Mouse (Mus musculus) intestine, embryonic 14.5 days (tissue): Measurements from ENCODE around the gene Srd5a2. TPM values are rescaled to one million over a fixed set of nuclear protein-coding genes. Genes with fewer than 3 reads are reported as not detected.

ENCODE experiments used
- ATAC-seq: fragments of 200-750 bp; cut with Nextera tagmentation; replicated peaks from 2 replicates; pipeline ENCODE4 v1.8.0; 2017; ENCODE audit warnings: low read depth, moderate number of reproducible peaks, moderate TSS enrichment, moderate library complexity; ENCODE audit not compliant: low FRiP score, low TSS enrichment
- DNase-seq: peaks from one replicate; pipeline ENCODE4 v3.0.0-alpha.2; 2018; ENCODE audit warnings: low spot score
- H3K27ac ChIP-seq: fragments of 300-500 bp; sonication (generic); 2 replicates; pipeline ENCODE4 v1.5.1; 2014; ENCODE audit warnings: low read depth, mild to moderate bottlenecking, control low read depth
- H3K27me3 ChIP-seq: fragments of 300-500 bp; sonication (generic); replicated peaks from 2 replicates; pipeline ENCODE4 v1.6.1; 2014; ENCODE audit warnings: low read length, control low read depth; ENCODE audit not compliant: control insufficient read depth, insufficient read depth
- H3K36me3 ChIP-seq: fragments of 300-500 bp; sonication (generic); 2 replicates; pipeline ENCODE4 v1.6.1; 2014; ENCODE audit warnings: low read length, control low read depth; ENCODE audit not compliant: control insufficient read depth, insufficient read depth
- H3K4me1 ChIP-seq: fragments of 300-500 bp; sonication (generic); replicated peaks from 2 replicates; pipeline ENCODE4 v1.6.1; 2014; ENCODE audit warnings: low read length, control low read depth, mixed read lengths; ENCODE audit not compliant: control insufficient read depth, insufficient read depth
- H3K4me2 ChIP-seq: fragments of 300-500 bp; sonication (generic); 2 replicates; pipeline ENCODE4 v1.6.1; 2014; ENCODE audit warnings: low read length
- H3K4me3 ChIP-seq: fragments of 300-500 bp; sonication (generic); 2 replicates; pipeline ENCODE4 v1.5.1; 2014; ENCODE audit warnings: low read depth, low read length, control low read depth, mixed read lengths
- H3K9ac ChIP-seq: fragments of 300-500 bp; sonication (generic); 2 replicates; pipeline ENCODE4 v1.6.1; 2014; ENCODE audit warnings: mild to moderate bottlenecking, low read length
- H3K9me3 ChIP-seq: fragments of 300-500 bp; sonication (generic); 2 replicates; pipeline ENCODE4 v1.6.1; 2016; ENCODE audit warnings: low read length, control low read depth; ENCODE audit not compliant: control insufficient read depth
- WGBS: fragments of 180-500 bp; shearing (Covaris S2); extraction: QIAGEN DNeasy Blood & Tissue Kit; methylation state at CpG from one replicate; pipeline ENCODE4 v1.1.7; 2014; 5-methylcytosine and 5-hydroxymethylcytosine counted together
- polyA plus RNA-seq: library from polyadenylated mRNA; unstranded; fragments of >200 nt; fragmentation: Nextera tagmentation; extraction: Ambion mirVana; gene quantifications from 2 replicates; pipeline ENCODE4 v1.2.1, GENCODE M21; 2014

Srd5a2 gene
- polyA plus RNA-seq, 1 experiment from 2014 or later = not detected

- peak overlapping the region; percentile 44; the same call in 1 of the 2 replicates for H3K4me2 ChIP-seq
- WGBS = 3% methylated on average over 19 of the region's 19 CpGs
- ATAC-seq (no peak), DNase-seq (no peak)
- no peak overlapping the region for H3K9ac ChIP-seq
- peaks cover 3% of the 10 kb centered on the region; the same call in 1 of the 2 replicates for H3K4me1 ChIP-seq
- peaks cover 63% of the 10 kb centered on the region for H3K27me3 ChIP-seq
- H3K36me3 ChIP-seq = no peaks in the 10 kb centered on the region
- no peaks in the 10 kb centered on the region for H3K9me3 ChIP-seq
- no peak overlapping the region for H3K4me3 ChIP-seq
- no peak overlapping the region for H3K27ac ChIP-seq
These were observed 607 bp upstream of the Srd5a2 start for GRCm38 (mm10) chr17:74048229-74048816.

DNA sequence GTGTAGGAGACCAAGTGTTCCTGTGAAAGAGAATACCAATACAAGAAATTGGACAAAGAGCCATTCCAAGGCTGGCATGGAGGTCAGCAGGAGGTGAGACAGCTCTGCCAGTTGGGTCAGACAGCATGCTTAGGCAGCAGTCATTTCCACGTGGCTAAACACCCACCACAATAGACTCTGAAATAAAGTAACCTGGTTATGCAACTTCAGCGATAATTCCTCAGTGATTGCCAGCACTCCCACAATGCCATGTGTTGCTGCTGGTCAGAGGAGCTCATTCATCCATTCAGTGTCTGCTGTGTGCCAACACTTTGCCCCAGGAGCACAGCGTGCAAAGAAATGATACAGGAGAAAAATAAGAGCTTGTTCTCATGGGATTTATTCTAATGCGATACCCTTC lies 4.0 kb downstream of the Srd5a2 start:
- no peak overlapping the region for H3K4me2 ChIP-seq
- H3K27me3 ChIP-seq = peaks cover 41% of the 10 kb centered on the region
- no peak for ATAC-seq

GRCm38 (mm10) chr17:74020526-74021203 lies 27.1 kb downstream of the Srd5a2 start:
- Histone ChIP-seq H3K4me1 (no peaks in the 10 kb centered on the region), H3K4me3 (no peak overlapping the region), H3K27ac (no peak overlapping the region), H3K27me3 (no peaks in the 10 kb centered on the region), H3K9ac (no peak overlapping the region), H3K9me3 (no peaks in the 10 kb centered on the region), H3K36me3 (no peaks in the 10 kb centered on the region), H3K4me2 (no peak overlapping the region)
- ATAC-seq (peak; percentile 81), DNase-seq (peak; percentile 96)
- WGBS = 36% methylated on average over 8 of the region's 8 CpGs

More for the DNA sequence above, 4.0 kb downstream of the Srd5a2 start:
- Histone ChIP-seq H3K9me3 (no peaks in the 10 kb centered on the region), H3K36me3 (no peaks in the 10 kb centered on the region), H3K4me1 (peaks cover 3% of the 10 kb centered on the region; the same call in 1 of the 2 replicates), H3K4me3 (no peak overlapping the region), H3K27ac (no peak overlapping the region), H3K9ac (no peak overlapping the region)
- 82% methylated on average over 4 of the region's 4 CpGs for WGBS
- no peak for DNase-seq

GRCm38 (mm10) chr17:74018281-74018680 lies 29.4 kb downstream of the Srd5a2 start:
- Histone ChIP-seq H3K27ac (no peak overlapping the region), H3K4me2 (no peak overlapping the region), H3K4me3 (no peak overlapping the region), H3K9ac (no peak overlapping the region), H3K36me3 (no peaks in the 10 kb centered on the region), H3K27me3 (no peaks in the 10 kb centered on the region), H3K9me3 (no peaks in the 10 kb centered on the region), H3K4me1 (no peaks in the 10 kb centered on the region)
- DNase-seq (no peak), ATAC-seq (no peak)
- 84% methylated on average over 4 of the region's 4 CpGs for WGBS

- no peak overlapping the region for H3K27ac ChIP-seq
- WGBS = 82% methylated on average over 1 of the region's 1 CpGs
- DNase-seq (no peak), ATAC-seq (no peak)
- no peak overlapping the region for H3K9ac ChIP-seq
- H3K27me3 ChIP-seq = no peaks in the 10 kb centered on the region
- H3K4me3 ChIP-seq = no peak overlapping the region
- no peak overlapping the region for H3K4me2 ChIP-seq
- no peaks in the 10 kb centered on the region for H3K4me1 ChIP-seq
- H3K9me3 ChIP-seq = no peaks in the 10 kb centered on the region
- no peaks in the 10 kb centered on the region for H3K36me3 ChIP-seq
These were observed 30.1 kb downstream of the Srd5a2 start for GRCm38 (mm10) chr17:74017649-74018048.

GRCm38 (mm10) chr17:74015128-74015527 lies 32.6 kb downstream of the Srd5a2 start:
- no peak for DNase-seq
- no peak for ATAC-seq
- H3K9me3 ChIP-seq = no peaks in the 10 kb centered on the region
- H3K36me3 ChIP-seq = no peaks in the 10 kb centered on the region
- no peak overlapping the region for H3K4me3 ChIP-seq
- H3K27me3 ChIP-seq = no peaks in the 10 kb centered on the region
- no peaks in the 10 kb centered on the region for H3K4me1 ChIP-seq
- no peak overlapping the region for H3K9ac ChIP-seq
- no peak overlapping the region for H3K27ac ChIP-seq
- 71% methylated on average over 6 of the region's 6 CpGs for WGBS
- no peak overlapping the region for H3K4me2 ChIP-seq

GRCm38 (mm10) chr17:74008680-74009079 lies 39.0 kb downstream of the Srd5a2 start:
- Histone ChIP-seq H3K4me3 (no peak overlapping the region), H3K36me3 (no peaks in the 10 kb centered on the region), H3K27ac (no peak overlapping the region), H3K4me2 (no peak overlapping the region), H3K4me1 (no peaks in the 10 kb centered on the region), H3K27me3 (no peaks in the 10 kb centered on the region), H3K9ac (no peak overlapping the region), H3K9me3 (no peaks in the 10 kb centered on the region)
- WGBS = 57% methylated on average over 4 of the region's 4 CpGs
- DNase-seq (no peak), ATAC-seq (no peak)

DNA sequence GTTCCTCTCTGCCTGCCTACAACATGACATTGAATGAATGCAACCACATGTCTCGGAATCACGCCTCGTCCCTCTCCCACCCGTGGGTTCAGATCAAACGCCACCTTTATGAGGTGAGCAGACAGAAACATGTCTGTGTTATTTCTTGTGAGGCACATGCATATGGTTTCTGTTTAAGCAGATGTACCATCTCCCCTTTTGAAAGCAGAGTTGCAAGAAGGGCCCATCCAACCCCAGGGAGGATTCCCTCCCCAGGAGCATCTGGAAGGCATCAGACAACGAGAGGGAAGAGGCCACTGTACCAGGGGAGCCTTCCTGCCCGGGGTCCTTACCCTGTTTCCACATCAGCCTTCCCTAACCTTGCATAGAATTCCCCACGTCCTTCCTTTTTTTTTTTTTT lies 40.7 kb downstream of the Srd5a2 start:
- Histone ChIP-seq H3K9ac (no peak overlapping the region), H3K27ac (no peak overlapping the region), H3K36me3 (no peaks in the 10 kb centered on the region), H3K4me2 (no peak overlapping the region), H3K9me3 (0 out of 2 replicates have a peak, but pooled peaks cover 3% of the 10 kb centered on the region), H3K4me3 (no peak overlapping the region), H3K4me1 (no peaks in the 10 kb centered on the region), H3K27me3 (no peaks in the 10 kb centered on the region)
- ATAC-seq = no peak
- DNase-seq = no peak
- WGBS = 53% methylated on average over 8 of the region's 8 CpGs

DNA sequence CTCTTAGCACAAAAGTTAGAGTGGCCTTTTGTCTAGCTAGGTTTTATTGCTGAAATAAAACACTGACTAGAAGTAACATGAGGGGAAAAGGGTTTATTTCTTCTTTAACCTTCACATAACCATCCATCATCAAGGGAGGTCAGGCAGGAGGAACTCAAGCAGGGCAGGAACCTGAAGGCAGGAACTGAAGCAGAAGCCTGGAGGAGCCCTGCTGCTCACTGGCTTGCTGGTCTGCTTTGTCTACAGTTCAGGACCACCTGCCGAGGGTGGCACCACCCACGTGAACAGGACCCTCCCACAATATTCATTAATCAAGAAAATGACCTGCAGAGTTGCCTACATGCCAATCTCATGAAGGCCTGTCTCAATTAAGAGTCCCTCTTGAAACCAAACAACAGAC lies 45.3 kb downstream of the Srd5a2 start:
- no peak overlapping the region for H3K9ac ChIP-seq
- no peak overlapping the region for H3K27ac ChIP-seq
- WGBS = 77% methylated on average over 2 of the region's 2 CpGs
- no peak overlapping the region for H3K4me2 ChIP-seq
- ATAC-seq (no peak), DNase-seq (no peak)
- no peaks in the 10 kb centered on the region for H3K27me3 ChIP-seq
- H3K9me3 ChIP-seq = 0 out of 2 replicates have a peak, but pooled peaks cover 3% of the 10 kb centered on the region
- no peaks in the 10 kb centered on the region for H3K36me3 ChIP-seq
- no peak overlapping the region for H3K4me3 ChIP-seq
- H3K4me1 ChIP-seq = no peaks in the 10 kb centered on the region
